In genomic region chr1:168584137-168584536, GRCm38 (mm10) we compare ENCODE assay signal across 17 mouse cellular contexts.
DNase-seq lines count a peak whose midpoint lies in the region; ATAC-seq and TF ChIP-seq lines count a peak whose summit lies in the region.
"Had no signal": no experiment of that assay in that cellular context is flagged by ENCODE, and none has a peak within 500 bp of the region (broad histone marks: within the 10 kb centered on the region; RNA-seq: fewer than 3 reads in every experiment).

No protein-coding gene starts in this region.

- POLR2A ChIA-PET in Patski (lab: Charles Lee), result interaction anchor here (0.6 kb wide), 1 partner anchor 191 kb away, joined by 3 read pairs; no protein-coding TSS in a partner anchor

- H3K27ac ChIP-seq in neural tube, embryonic 15.5 days (replicated peaks), result no peak overlapping the region
- H3K27ac ChIP-seq: embryonic facial prominence, embryonic 13.5 days; kidney, embryonic 15.5 days; lung, embryonic 15.5 days; neural tube, embryonic 12.5 days had no signal

- in situ Hi-C loops in Patski (cut with MboI; ENCODE audit: low pct_unique_long_range_greater_than_20kb), result loop anchor here (5.0 to 10.0 kb wide), 4 partner anchors 121 to 761 kb away; partner anchors contain the start of gene Pbx1

- no peaks in the 10 kb centered on the region for H3K4me1 ChIP-seq in neural tube, embryonic 15.5 days
- H3K4me1 ChIP-seq: embryonic facial prominence, embryonic 13.5 days; kidney, embryonic 15.5 days; lung, embryonic 15.5 days; neural tube, embryonic 12.5 days had no signal

- TF ChIP-seq CTCF in Patski (IDR thresholded peaks at IDR 0.05), result no peak

- peak; percentile 29 to 70 for DNase-seq in adrenal gland, adult (ENCODE audit: inconsistent age in 2 of 2, low spot score in 1 of 2)
- no peak for DNase-seq in adrenal gland, postnatal 4 days (ENCODE audit: low spot score in 2 of 2)
- DNase-seq in layer of hippocampus, postnatal 10 days (ENCODE audit: low spot score in 2 of 2), result peak; percentile 15 to 23
- DNase-seq in layer of hippocampus, adult 11-12 months (ENCODE audit: low spot score), result no peak
- DNase-seq in Patski (ENCODE audit: low read depth, low spot score), result peak; percentile 84
- peak; percentile 75 for DNase-seq in fibroblast of lung, adult 2 months (ENCODE audit: low read depth)
- no peak for DNase-seq in kidney, adult 9 months
- DNase-seq: heart, adult 11 months; spleen, adult 18-20 months; thymus, postnatal 14 days had no signal

- H3K4me3 ChIP-seq in neural tube, embryonic 15.5 days (replicated peaks), result no peak overlapping the region
- H3K4me3 ChIP-seq: embryonic facial prominence, embryonic 13.5 days; kidney, embryonic 15.5 days; lung, embryonic 15.5 days; neural tube, embryonic 12.5 days had no signal

- 62% methylated on average over 3 of the region's 3 CpGs for WGBS in neural tube, embryonic 15.5 days

- ATAC-seq in Patski, result peak; percentile 97
- no peak for ATAC-seq in neural tube, embryonic 15.5 days (ENCODE audit: low FRiP score)
- ATAC-seq: inflammation-experienced regulatory T-cells, adult 6 months had no signal

- no peak overlapping the region for H3K9ac ChIP-seq in neural tube, embryonic 15.5 days (replicated peaks)
- H3K9ac ChIP-seq: embryonic facial prominence, embryonic 13.5 days; kidney, embryonic 15.5 days; lung, embryonic 15.5 days; neural tube, embryonic 12.5 days had no signal

- no peaks in the 10 kb centered on the region for H3K36me3 ChIP-seq in neural tube, embryonic 15.5 days
- H3K36me3 ChIP-seq: embryonic facial prominence, embryonic 13.5 days; kidney, embryonic 15.5 days; lung, embryonic 15.5 days; neural tube, embryonic 12.5 days had no signal

- CTCF ChIA-PET in Patski (lab: Charles Lee), result no interaction called here

- H3K9me3 ChIP-seq in neural tube, embryonic 15.5 days (replicated peaks), result no peaks in the 10 kb centered on the region
- H3K9me3 ChIP-seq: embryonic facial prominence, embryonic 13.5 days; kidney, embryonic 15.5 days; lung, embryonic 15.5 days; neural tube, embryonic 12.5 days had no signal

- no peaks in the 10 kb centered on the region for H3K27me3 ChIP-seq in Patski
- H3K27me3 ChIP-seq in neural tube, embryonic 15.5 days (replicated peaks), result no peaks in the 10 kb centered on the region
- H3K27me3 ChIP-seq: embryonic facial prominence, embryonic 13.5 days; kidney, embryonic 15.5 days; lung, embryonic 15.5 days; neural tube, embryonic 12.5 days had no signal

- no peak overlapping the region for H3K4me2 ChIP-seq in neural tube, embryonic 15.5 days
- H3K4me2 ChIP-seq: embryonic facial prominence, embryonic 13.5 days; kidney, embryonic 15.5 days; liver, embryonic 11.5 days; lung, embryonic 15.5 days; neural tube, embryonic 12.5 days had no signal

Comparison
In these comparisons a context has a peak if more than half of its experiments do, and no peak if none do; other contexts are left out.
1. DNase-seq: peak in adrenal gland, adult (2 of 2), layer of hippocampus, postnatal 10 days (2 of 2), Patski (single experiment) and fibroblast of lung, adult 2 months (single experiment); none in adrenal gland, postnatal 4 days (0 of 2), layer of hippocampus, adult 11-12 months (single experiment) and kidney, adult 9 months (single experiment).